Mouse (Mus musculus) bone marrow, adult 2 months (tissue): ENCODE measurements around the gene Dhx40.

Experiments used
- CTCF ChIP-seq: fragments of 200-500 bp; IDR thresholded peaks from 2 replicates; pipeline ENCODE4 v1.5.1; 2011; ENCODE audit warnings: low read length, control low read depth; ENCODE audit not compliant: control insufficient read depth, insufficient read depth
- POLR2A ChIP-seq: fragments of 200-500 bp; IDR thresholded peaks from 2 replicates; pipeline ENCODE4 v1.6.1; 2011; ENCODE audit warnings: low read depth, mild to moderate bottlenecking, control low read depth, low read length, borderline replicate concordance; ENCODE audit not compliant: control insufficient read depth

DNA sequence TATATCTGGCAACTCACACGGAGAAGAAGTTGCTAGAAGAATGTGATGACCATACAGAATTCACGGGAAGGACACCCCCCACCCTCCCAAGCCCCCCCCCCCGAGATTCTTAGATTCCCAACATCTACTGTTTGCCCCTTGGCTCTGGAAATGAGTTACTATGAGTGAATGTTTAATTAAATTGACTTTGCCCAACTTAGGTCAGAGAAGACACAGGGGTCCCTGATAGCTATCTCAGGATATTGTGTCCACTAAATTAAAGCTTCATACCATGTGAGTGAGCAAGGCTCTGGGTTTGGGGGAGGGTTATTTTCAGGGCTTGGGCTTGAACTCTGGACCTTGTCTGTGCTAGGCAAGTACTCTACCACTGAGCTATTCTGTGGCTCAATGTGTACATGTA lies 25.6 kb upstream of the Dhx40 start:
- TF ChIP-seq CTCF (no peak), POLR2A (no peak)
